Mouse (Mus musculus) frontal cortex, postnatal 36 days (tissue): Measurements from ENCODE around the gene Crisp4.
A peak's percentile ranks its signal among the peaks of the same experiment; 100 is the strongest.

Experiments used
- DNase-seq, 2 experiments: peaks; one replicate each; pipeline ENCODE4 v3.0.0; 2022; ENCODE audit warnings: low spot score in 2 of 2

The Crisp4 gene

DNA sequence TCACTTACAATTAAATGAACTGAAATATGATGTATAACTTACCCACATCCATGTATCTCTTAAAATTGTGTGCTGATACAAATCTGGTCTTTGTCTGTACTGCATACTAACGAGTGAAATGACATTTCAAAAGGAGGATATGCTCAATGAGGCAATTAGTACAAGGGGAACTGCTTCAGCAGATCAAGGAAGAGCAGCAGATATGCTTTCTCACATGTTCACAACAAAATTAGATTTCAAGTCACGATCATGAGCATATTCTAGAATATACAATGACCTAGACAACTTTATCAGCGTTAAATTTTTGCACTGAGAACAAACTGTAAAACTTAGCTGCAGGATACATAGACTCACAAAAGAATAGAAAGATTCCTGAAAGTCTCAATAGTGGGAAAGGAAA lies at the start of gene Crisp4:
TSS of gene Crisp4 (minus strand) at position 101 of the 400 bp plus-strand sequence.
- DNase-seq = no peak

DNA sequence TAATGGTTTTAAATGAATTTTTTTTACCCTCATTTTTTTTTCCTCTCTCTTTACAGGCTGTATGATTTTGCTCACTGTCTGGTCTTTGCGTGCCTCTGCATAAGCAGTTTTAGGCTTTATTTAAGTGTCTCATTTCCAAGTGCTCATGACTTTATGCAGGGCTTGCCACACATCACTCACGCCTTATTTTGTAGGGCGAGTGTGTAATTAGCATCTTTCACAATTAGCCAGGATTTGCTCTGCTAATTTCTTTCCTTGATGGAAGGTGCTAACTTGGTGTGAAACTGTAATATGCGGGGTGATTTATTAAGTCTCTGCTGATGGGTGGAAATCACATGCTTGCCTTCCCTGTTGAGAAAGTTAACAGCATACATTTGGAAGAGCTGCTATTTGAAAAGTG lies 46.0 kb upstream of the Crisp4 start:
- no peak for DNase-seq

DNA sequence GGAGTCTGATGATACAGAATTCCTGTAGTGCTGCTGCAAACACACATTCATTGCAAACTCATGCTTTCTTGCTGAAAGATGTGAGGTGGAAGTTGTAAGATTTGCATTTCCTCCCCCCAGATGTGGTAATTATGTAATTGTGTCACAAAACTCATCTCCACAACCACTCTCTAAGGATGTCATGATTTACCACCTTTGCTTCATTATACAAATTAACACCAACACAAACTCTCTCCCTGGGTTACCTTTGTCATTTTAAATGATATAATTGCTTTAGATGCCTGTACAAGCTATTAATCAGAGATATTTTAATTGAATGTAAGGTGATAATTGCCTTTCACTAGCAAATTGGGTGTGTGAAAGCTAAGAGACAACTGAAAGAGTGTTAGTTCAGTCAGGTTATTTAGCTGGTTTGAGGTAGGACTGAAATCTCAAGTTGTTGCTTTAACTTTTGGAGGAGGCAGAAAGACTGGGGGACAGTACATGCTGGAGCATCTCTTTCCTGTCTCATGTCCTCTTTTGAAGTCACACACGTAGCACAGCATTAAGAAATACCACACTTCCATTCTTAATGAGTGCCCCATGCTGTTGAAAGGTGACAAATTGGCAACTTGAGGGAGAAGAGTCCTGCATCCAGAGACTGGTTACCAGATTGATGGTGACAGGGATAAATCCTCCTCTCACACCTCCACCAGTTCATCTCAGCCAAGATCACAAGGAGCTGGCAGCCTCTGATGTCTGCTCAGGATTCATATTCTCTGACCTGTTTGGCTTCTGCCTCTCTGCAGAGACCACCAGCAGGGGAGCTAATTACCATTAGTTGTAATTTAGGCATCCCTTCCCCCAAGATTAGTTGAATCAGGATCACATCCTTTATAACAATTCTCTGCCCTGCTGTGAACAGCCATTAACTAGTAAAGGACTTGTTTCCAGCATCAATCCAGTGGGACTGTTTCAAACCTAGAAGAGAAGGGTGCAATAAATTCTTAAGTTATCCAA lies 45.3 kb upstream of the Crisp4 start:
- no peak for DNase-seq

DNA sequence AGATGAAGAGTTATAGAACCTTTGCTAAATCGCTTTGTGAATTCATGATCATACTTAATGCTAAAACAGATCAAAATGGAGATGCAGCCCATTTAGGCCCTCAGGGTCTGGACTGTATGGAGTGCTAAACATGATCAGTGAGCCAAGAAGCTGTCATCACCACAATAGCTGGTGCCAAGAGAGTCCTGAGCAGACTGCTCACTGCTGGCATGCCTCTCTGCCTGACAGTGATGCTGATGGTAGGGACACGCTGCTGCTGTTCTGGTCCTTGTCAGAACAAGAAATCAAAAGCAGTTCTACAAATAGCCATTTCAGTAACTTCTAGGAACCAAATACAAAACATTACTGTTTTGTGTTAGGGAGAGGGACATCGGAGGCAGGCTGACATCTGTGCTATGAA lies 35.5 kb upstream of the Crisp4 start:
- DNase-seq = peak; percentile 8 to 40

DNA sequence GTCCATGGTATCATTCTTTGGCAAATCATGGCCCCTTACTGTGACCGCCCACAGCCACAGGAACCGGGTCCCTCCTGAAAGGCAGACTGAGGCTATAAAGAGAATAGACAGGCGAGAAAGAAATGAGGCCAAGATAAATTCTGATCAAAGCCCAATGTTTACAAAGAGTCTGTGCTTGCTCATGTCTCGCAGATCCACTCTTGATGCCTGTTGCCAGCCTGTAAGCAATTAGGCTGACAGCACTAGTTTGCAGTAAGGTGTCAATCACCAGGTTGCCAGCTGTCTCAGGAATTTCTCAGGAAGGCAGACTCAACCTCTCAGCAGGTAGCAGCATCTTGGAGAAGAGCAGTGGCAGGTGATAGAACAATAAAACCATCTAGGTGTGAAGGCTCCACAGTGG lies 24.9 kb upstream of the Crisp4 start:
- DNase-seq = no peak

DNA sequence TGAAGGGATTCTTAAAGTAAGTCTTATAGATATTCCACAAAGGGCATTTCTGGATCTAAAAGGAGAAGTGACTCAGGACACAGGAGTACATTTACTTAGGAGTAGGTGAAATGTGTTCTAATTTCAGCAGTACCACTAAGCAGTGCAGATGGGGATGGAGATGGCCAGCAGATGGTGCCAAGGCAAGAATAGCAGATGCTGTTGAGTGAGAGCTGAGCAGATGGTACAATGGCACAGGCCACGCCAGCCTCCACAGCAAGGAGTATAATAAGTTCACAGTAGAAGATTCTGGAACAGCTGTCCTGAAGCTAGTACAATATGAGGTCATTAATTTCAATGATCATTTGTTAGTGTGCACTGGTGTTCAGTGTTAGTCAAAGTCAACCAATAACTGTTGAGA lies 22.6 kb upstream of the Crisp4 start:
- peak; percentile 61 to 85 for DNase-seq

DNA sequence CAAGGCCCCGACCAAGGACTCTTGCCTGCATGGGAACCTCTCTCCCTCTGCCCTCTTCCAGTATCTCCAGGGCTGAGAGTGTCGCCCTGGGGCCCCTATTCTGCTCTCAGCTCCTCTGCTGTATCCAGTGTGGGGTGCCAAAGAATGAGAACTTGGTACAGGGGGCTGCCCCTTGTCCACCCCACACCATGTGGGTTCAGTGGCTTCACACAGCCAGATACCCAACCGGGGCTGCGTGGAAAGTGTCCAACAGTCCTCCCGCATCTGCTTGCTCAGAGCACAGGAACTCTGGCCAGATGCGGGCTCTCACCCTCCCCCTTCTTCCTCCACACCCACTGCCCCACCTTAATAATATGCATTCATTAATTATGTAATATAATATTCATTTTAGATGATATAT lies 13.4 kb upstream of the Crisp4 start:
- no peak for DNase-seq

DNA sequence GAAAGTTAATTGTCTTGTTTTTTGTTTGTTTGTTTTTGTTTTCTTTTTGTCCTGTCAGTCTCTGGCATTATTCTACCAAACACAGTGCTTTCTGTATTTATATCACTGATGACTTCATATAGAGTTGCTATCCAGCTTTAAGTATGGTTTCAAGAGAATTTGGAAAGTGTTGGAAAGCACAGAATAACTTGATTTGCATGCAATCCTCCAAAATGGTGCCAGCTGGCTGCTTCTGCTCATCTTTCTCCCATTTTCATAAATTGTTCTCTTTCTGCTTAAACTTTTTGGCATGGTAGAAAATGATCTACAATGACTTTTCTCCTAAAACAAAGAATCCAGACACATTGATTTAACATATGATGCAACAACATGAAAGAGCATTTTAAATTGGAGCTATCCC lies 2.5 kb upstream of the Crisp4 start:
- DNase-seq = peak; percentile 6 to 56

DNA sequence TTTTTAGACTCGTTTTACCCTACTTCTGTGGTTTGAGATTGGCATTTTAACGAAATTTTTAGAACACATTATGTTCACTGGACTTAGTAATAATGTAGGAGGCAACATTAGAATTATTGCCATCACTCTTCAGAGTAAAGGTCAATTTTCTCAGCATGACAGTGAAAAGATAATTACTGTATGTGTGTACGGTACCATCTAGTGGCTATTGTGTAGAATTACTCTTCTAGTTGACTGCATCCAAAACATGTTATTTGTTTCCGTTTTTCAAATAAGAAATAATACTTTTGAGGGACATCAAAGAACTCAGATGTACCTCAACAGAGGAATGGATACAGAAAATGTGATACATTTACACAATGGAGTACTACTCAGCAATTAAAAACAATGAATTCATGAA lies 14.0 kb downstream of the Crisp4 start:
- DNase-seq = no peak

DNA sequence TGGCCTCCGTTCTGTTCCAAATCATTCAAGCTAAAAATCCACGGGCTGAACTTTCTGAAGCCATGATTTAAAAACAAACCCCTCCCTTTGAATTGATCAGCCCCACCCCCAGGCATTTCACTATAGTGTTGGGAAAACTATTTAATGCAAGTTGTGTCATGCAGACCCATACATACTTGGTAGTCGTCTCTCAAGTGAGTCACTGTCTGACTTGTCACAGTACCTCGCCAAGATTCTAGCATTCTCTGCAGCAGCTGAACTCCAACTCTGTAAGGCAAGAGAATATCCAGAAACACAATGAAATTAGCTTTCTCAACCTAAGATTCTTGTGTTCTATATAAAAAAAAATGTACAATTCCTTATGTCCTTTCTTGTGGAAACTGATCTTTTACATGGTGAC lies 15.7 kb downstream of the Crisp4 start:
- peak in 1 of 2 experiments; percentile 4 for DNase-seq

DNA sequence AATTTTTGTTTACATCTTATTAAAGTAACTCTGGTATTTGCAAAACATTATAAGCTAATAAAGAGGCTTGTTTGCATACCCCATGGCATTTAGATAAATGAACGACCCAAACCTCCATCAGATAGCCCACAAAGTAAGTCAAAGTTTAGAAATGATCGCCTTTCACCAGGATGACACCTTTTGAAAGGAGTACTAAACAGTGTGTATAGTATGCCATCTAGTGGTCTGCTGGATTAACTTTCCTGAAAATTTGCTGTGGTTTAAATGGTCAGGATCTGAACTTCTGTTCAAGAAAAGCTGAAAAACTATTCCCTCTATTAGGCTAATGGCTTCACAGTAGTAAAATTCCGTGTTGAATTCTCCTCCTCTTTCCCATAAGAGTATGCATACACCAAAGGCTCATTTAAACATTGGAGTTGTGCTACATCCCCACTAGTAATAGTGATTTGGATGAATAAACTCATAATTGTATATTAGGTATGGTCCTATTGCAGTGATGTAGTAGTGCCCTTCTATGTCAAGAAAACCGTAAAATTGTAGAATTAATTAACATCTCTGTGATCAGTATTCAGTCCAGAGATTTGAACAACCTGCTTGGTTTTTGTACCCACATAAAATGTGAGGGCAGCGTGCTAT lies 38.9 kb downstream of the Crisp4 start:
- no peak for DNase-seq

DNA sequence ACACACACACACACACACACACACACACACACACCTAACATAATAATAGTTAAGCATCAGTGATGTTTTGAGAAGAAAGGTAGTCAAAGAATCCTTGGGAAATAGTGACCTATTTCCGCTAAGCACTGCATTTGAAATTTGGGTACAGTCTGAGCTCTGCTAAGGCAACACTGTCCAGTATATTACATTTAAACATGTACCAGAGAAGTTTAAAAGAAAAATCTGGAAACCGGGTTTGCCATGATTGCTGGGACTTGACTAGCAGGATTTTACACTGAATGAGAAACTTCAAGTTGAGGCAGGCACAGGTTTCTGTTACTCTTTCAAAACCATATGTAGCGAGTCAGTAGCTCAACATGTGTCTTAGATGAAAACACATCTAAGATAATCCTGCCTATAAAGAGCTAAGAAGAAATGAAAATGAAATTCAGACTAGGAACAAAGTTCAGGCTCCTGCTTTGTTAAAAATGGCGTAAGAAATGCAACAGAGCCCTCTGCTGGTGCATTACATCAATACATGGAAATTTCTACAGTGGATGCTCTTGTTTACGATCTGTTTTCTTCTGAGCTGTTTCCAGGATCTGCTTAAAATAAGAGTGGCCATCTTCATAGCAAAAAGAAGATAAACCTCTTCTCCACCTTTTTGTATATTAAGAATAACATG lies 39.7 kb downstream of the Crisp4 start:
- DNase-seq = peak in 1 of 2 experiments; percentile 53

DNA sequence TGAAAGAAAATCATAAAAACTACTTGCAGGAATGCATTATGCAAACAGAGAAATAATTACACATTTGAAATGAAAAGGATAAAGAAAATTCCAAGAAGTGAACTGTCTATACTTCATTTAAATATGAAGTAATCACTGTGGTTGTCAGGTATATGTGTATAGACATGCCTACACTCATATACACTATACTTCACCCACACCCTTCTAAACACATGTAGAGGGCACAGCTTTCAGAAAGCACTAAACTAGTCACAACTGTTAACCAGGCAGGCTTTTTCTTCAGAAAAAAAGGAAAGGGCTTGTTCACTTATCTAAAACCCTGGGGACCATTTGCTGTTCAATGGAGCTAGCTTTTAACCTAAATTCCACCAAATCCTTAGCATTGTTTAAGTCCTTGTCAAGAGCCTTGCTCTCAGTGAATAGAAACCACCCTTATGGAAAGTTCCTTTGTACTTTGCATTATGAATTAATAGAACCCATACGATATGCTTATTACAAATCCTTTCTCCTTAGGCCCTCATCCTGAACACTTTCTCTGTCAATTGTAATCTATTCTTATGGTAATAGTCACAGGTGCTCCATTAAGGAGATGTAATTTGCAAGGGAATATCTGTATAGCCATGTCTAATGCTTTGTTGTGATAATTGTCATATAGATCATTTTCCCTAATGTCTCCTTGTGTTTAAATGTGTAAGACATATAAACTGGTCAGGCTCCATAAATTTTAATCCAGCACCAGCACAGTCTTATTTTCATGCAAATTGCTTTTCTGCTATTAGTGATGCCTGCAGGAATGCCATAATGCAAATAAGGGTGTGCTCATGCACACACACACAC lies 40.5 kb downstream of the Crisp4 start:
- DNase-seq = no peak
